Mouse (Mus musculus): ENCODE results near the gene Gm3696.
A peak's percentile ranks its signal among the peaks of the same experiment; 100 is the strongest.
"Not testable (repeated sequence)": the region's sequence is repeated elsewhere in the genome, so short reads cannot be mapped to it uniquely, and the experiment has no call there.

Gene Gm3696

DNA sequence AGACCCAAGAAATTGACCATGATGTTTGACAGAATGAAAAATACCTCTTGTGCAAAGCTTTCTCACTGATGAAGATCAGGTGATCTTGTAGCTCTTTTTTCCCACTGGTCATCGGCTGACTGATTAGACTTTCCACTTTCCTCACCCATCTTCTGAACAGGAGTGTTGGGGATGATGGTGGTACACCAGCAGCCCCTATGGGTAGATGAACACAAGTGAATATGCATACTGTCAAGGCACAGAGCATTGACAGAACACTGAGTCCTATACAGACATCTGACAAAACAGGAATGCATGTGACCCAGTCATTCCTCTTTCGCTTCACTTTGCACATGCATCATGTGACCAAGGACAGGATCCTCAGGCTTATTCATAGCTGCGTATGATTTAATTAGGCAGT is at the start of gene Gm3696:
TSS of gene Gm3696 (minus strand) at position 101 of the 400 bp plus-strand sequence.
- not testable (repeated sequence) for DNase-seq (ENCODE audit: extremely low spot score)

DNA sequence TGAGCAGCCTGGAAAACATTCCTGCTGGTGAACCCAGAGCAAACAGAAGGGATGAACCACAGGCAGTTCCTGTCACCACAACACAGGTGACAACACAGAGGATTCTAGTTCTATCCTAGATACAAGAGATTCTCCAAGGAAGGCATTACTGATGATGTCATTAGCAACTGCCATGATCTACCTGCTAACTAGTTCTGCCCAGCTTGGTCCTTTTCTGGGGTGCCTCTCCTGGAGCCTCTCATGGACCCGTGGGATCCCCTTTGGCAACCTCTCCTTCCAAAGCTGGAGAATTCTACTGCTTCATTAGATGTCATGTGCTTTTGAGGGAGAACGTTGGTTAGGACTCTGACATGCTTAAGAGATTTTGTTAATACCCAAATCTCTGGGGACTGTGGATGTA is 24.9 kb upstream of the Gm3696 start, which contains the start of gene Gm6676:
TSS of gene Gm6676 (minus strand) at position 101 of the 400 bp plus-strand sequence.
- DNase-seq (ENCODE audit: extremely low spot score) = not testable (repeated sequence)

DNA sequence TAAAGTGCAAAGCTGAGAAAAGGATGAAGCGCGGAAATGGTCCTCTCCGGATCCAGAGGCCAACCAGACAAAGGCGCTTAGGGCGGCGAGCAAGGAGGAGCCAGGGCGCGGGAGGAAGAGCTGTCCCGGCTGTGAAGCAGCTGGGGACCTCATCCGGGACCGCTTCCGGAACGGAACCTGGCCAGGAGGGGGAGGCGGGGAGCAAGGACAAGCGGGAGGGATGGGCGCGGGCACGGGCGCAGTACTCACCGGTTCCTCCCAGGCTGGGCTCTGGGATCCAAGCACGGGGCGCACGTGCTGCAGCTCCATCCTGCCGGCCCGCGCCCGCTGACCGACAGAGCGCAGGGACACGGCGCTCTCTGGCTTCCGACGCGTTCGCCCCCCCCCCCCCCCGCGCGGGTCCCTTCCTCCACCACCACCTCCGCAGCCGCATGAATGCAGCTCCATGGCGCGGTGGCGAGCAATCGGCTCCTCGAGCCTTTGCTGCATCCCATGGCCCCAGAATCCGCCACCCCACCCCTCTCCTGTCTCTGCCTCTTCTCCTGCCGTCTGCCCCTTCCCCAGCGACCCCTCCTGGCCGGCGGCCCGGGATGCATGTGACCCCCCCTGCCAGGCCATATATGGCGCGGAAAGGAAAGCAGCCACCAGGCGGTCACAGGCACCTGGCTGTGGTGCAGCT is 4.8 kb upstream of the Gm3696 start:
- peak; percentile 62 for DNase-seq (ENCODE audit: extremely low spot score)

DNA sequence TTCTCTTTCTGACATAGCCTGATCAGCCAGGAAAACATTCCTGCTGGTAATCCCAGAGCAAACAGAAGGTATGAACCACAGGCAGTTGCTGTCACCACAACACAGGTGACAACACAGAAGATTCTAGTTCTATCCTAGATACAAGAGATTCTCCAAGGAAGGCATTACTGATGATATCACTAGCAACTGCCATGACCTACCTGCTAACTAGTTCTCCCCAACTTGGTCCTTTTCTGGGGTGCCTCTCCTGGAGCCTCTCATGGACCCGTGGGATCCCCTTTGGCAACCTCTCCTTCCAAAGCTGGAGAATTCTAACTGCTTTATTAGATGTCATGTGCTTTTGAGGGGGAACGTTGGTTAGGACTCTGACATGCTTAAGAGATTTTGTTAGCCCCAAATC is 55.6 kb downstream of the Gm3696 start, which contains the start of gene Gm3685:
TSS of gene Gm3685 (minus strand) at position 101 of the 400 bp plus-strand sequence.
- not testable (repeated sequence) for DNase-seq (ENCODE audit: extremely low spot score)
